Mouse (Mus musculus) megakaryocyte progenitor cell, adult 5-6 weeks (primary cell): Measurements from ENCODE around the gene Mamdc4. TPM values are rescaled to one million over a fixed set of nuclear protein-coding genes. Genes with fewer than 3 reads are reported as not detected.
"Not testable (repeated sequence)": the region's sequence is repeated elsewhere in the genome, so short reads cannot be mapped to it uniquely, and the experiment has no call there.

Experiments
- ATAC-seq: replicated peaks from 2 replicates; pipeline ENCODE4 v1.8.0; 2016; ENCODE audit warnings: mild to moderate bottlenecking, moderate TSS enrichment, inconsistent platforms; ENCODE audit not compliant: poor library complexity
- total RNA-seq, 2 experiments: library from RNA; stranded (forward) in 1 of 2; stranded (reverse) in 1 of 2; fragments of 157-497, 149-512 nt in 1 of 2; fragments of 200-1000 nt in 1 of 2; gene quantifications; 2 replicates each; pipeline versions ENCODE4 v1.2.3 to v1.2.4; 2015 to 2017

The Mamdc4 gene
- total RNA-seq, 2 experiments from 2014 or later, result 0.12 to 0.86 TPM

DNA sequence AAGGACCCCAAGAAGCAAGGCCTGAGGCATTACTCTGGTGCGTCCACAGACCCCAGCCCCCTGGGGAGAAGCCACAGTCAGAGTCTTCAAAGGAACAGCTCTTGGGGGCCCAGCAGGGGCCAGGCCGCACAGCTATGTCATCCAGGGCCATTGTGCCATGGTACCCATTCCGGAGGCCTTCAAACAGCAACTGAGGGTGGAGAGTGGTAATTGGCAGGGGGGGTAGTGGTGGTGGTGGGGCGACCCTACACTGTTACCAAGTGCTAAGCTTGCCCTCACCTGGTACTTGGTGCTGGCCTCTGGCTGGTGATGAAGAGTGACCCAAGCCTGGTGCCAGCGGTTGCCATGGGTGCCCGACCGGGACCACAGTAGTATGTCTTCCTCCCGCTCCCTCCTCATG is 8.9 kb downstream of the Mamdc4 start:
- ATAC-seq, result no peak

GRCm38 (mm10) chr2:25561946-25562345 is 12.7 kb downstream of the Mamdc4 start:
- no peak for ATAC-seq

GRCm38 (mm10) chr2:25560551-25560950 is 14.1 kb downstream of the Mamdc4 start:
- ATAC-seq, result no peak

DNA sequence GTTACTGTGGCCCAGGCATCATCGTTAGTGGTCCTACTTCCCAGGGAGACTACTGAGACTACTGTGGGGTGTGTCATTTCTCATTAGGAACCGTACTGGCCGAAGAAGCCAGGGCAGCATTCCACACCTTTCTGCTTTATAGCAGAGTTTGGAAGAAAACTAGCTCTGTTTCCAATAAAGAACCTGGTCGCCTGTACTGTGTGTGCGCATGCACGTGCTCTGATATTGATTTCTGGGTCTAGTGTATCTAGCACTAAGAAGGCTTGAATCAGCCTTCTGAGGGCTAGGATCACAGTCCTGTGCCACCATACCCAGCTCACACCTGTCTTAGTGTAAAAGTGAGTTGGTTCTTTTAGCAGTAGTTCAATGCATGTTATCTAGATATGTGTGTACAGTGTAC is 15.9 kb downstream of the Mamdc4 start:
- no peak for ATAC-seq

DNA sequence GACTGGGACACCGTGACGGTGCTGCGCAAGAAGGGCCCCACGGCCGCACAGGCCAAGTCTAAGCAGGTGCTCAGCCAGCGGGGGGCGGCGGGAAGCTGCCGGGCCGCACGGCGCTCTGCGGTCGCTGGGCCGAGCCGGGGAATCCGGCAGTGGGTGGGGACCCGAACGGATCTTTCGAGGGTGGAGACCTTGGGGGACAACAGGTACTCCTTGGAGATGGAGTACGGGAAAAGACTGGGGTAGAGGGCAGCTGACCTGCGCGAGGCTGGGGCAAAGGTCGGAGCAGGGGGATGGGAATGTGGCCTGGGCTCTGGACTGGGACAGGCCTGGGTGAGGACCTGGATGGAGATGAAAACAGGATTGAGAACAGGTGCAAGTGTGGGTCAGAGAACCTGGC is 16.7 kb downstream of the Mamdc4 start:
- no peak for ATAC-seq

GRCm38 (mm10) chr2:25557221-25557963 is 17.3 kb downstream of the Mamdc4 start, which contains the start of gene Edf1:
Gene Edf1 (plus strand): TSS chr2:25557847.
- peak; percentile 98 for ATAC-seq

GRCm38 (mm10) chr2:25556296-25556695 is 18.3 kb downstream of the Mamdc4 start:
- no peak for ATAC-seq

- not testable (repeated sequence) for ATAC-seq
These were observed 19.2 kb downstream of the Mamdc4 start for GRCm38 (mm10) chr2:25555479-25555878.

GRCm38 (mm10) chr2:25553171-25553786 is 21.4 kb downstream of the Mamdc4 start:
- not testable (repeated sequence) for ATAC-seq

DNA sequence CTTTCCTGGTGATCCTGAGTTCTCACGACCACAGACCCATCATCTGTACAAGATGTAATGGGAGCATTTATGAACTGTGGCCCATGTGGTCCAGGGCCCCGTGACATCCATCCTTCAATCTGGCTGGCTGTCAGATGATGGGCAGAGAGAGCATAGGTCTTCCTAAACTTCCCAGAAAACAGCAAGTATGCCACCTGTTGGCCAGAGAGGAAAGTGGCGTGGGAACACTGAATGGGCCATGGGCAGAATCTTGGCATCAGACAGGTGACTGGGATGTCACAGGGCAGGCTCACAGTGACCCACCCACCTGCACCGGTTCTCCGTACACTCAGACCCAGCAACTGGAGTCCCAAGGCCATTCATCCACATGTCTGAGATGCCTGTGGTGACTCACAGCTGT is 23.5 kb downstream of the Mamdc4 start:
- ATAC-seq, result peak; percentile 36

GRCm38 (mm10) chr2:25549021-25549991 is 25.3 kb downstream of the Mamdc4 start:
- no peak for ATAC-seq

DNA sequence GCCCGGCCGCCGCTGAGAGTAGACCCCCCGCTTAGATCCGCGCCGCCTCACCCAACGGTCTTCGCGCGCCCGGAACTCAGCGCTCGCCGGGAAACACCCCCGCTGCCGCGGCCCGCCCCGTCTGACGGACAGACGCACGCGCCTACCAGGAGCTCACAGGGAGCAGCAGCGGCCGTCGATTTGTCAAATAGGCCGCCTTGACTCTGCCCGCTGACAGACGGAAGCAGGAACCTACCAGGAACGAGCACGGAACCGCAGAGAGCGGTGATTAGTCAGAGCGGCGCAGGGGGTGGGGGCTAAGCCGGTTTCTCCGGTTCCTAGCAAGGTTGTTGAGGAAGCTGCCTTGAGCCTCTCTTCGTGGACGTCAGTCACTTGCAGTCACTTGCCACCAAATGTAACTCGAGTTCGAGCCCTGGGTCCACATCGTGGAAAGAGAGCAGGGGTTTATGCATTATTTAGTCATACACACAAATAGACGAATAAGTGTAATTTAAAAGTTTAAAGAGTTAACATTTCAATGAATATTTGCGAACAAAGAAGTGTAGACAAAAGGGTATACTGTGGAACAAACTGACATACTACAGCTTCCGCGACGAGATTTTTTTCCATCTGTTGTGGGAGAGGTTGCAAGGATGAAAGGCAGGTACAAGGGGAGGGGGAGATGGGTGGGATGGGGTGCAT is 27.7 kb downstream of the Mamdc4 start, which contains the start of gene Traf2:
Traf2 (minus strand) TSS at position 130 of the 681 bp plus-strand sequence.
- ATAC-seq, result peak; percentile 97

GRCm38 (mm10) chr2:25545996-25546810 is 28.4 kb downstream of the Mamdc4 start:
- ATAC-seq, result peak; percentile 24

DNA sequence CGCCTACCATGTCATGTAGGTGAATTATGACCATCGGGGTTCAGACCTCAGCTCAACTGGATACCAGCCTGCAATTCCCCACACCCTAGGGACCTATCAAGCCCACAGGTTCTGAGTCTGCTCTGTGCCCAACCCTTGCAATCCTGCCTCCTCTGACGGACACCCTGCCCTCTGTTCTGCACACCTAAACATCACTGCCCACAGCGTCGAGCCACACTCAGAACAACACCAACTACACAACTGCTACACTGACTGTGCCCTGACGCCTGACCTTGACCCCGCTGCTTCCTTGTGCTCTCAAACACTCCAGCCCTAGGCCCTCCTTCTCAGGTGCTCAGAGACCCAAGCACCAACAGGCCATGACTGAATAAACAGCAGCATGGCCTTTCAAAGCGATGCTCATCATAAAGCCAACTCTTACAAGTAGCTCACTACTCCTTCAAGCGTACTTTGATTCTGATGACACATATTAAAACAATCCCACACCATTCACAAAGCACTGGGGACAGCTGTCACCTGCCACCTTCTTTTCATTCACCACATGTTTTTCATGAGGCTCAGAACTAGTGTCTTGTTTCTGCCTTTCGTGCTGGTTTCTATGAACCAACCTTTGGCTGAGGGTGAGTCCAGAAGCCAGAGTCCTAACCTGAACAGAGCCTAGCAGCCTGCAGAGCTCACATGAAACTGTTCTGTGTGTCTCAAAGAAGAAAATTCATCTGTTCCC is 32.8 kb downstream of the Mamdc4 start:
- ATAC-seq, result no peak

GRCm38 (mm10) chr2:25540541-25540948 is 34.1 kb downstream of the Mamdc4 start:
- ATAC-seq, result no peak

DNA sequence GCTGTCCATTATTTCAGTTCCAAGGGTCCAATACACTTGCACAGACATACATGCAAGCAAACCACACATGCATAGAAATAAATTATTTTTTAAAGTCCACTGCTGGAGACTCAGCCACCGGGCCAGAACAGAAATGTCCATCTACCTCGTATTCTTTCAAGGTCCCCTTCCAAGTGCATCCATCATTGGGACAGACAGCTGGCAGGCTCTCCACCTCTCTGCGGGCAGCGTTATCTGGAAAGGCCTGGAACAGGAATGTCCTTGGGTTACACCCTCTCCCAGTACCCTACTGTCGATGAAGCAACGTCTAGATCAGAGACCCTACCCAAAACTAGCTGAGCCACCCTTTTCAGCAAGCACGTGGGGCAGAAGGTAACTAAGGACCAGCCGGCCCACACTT is 38.1 kb downstream of the Mamdc4 start:
- no peak for ATAC-seq

DNA sequence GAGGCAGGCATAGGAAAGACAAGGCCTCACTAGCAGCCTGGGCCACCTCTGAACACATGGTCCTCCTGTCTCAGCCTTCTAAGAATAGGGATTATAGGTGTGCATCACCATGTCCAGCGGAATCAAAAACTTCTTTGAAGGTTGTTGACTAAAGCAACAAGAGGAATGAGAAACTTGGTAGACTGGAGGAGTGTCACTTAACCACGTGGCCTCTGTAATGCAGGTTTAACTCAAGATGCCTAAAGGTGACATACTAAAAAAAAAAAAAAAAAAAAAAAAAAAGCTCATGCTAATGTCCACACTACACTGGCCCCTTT is 39.8 kb downstream of the Mamdc4 start:
- ATAC-seq, result no peak

GRCm38 (mm10) chr2:25534178-25534865 is 40.3 kb downstream of the Mamdc4 start:
- peak; percentile 46 for ATAC-seq

- no peak for ATAC-seq
These were observed 40.9 kb downstream of the Mamdc4 start for GRCm38 (mm10) chr2:25533707-25534106.
